Mouse (Mus musculus) lung, postnatal 0 days (tissue): ENCODE measurements around the gene Rassf8. TPM values are rescaled to one million over a fixed set of nuclear protein-coding genes. Genes with fewer than 3 reads are reported as not detected.

Experiments used
- ATAC-seq: fragments of 200-750 bp; cut with Nextera tagmentation; 2 replicates; pipeline ENCODE4 v1.8.0; 2017; ENCODE audit warnings: moderate library complexity
- DNase-seq: peaks from one replicate; pipeline ENCODE4 v3.0.0-alpha.2; 2016; ENCODE audit warnings: low spot score
- H3K27ac ChIP-seq: fragments of 300-500 bp; sonication (generic); 2 replicates; pipeline ENCODE4 v1.5.1; 2014; ENCODE audit warnings: antibody characterized with exemption, mild to moderate bottlenecking, low read length, mixed read lengths
- H3K27me3 ChIP-seq: fragments of 300-500 bp; sonication (generic); replicated peaks from 2 replicates; pipeline ENCODE4 v1.6.1; 2014; ENCODE audit warnings: low read length, mixed read lengths; ENCODE audit not compliant: insufficient read depth
- H3K36me3 ChIP-seq: fragments of 300-500 bp; sonication (generic); 2 replicates; pipeline ENCODE4 v1.6.1; 2014; ENCODE audit warnings: low read length, mixed read lengths; ENCODE audit not compliant: insufficient read depth
- H3K4me1 ChIP-seq: fragments of 300-500 bp; sonication (generic); 2 replicates; pipeline ENCODE4 v1.6.1; 2014; ENCODE audit warnings: antibody characterized with exemption, low read depth, low read length, mixed read lengths; ENCODE audit not compliant: insufficient read depth
- H3K4me2 ChIP-seq: fragments of 300-500 bp; sonication (generic); replicated peaks from 2 replicates; pipeline ENCODE4 v1.6.1; 2014; ENCODE audit warnings: low read depth, mild to moderate bottlenecking, low read length, moderate library complexity, mixed read lengths
- H3K4me3 ChIP-seq: fragments of 300-500 bp; sonication (generic); 2 replicates; pipeline ENCODE4 v1.5.1; 2014; ENCODE audit warnings: low read depth, low read length
- H3K9ac ChIP-seq: fragments of 300-500 bp; sonication (generic); replicated peaks from 2 replicates; pipeline ENCODE4 v1.6.1; 2014; ENCODE audit warnings: low read depth, mild to moderate bottlenecking
- H3K9me3 ChIP-seq: fragments of 300-500 bp; sonication (generic); 2 replicates; pipeline ENCODE4 v1.6.1; 2016; ENCODE audit warnings: low read length, mixed read lengths
- CTCF ChIP-seq: IDR thresholded peaks from 2 replicates; pipeline ENCODE4 v1.5.1; 2016; ENCODE audit warnings: antibody characterized with exemption, mild to moderate bottlenecking
- EP300 ChIP-seq: IDR thresholded peaks from 2 replicates; pipeline ENCODE4 v1.6.1; 2016; ENCODE audit warnings: antibody characterized with exemption, mild to moderate bottlenecking, control low read depth
- WGBS: fragments of 180-500 bp; shearing (Covaris S2); extraction: QIAGEN DNeasy Blood & Tissue Kit; methylation state at CpG from one replicate; pipeline ENCODE4 v1.1.7; 2014; 5-methylcytosine and 5-hydroxymethylcytosine counted together
- polyA plus RNA-seq: library from polyadenylated mRNA; unstranded; fragments of >200 nt; fragmentation: Nextera tagmentation; extraction: Ambion mirVana; gene quantifications from 2 replicates; pipeline ENCODE4 v1.2.1, GENCODE M21; 2015

Rassf8 gene
- 15.1 and 18.4 TPM in 2 replicates for polyA plus RNA-seq

- no peak for TF ChIP-seq EP300
- peak; percentile 24 for TF ChIP-seq CTCF
- WGBS: under 1% methylated on average over 41 of the region's 71 CpGs
Observed at GRCm38 (mm10) chr6:145746132-145746849, at the start of gene Rassf8. Gene Rassf8 (plus strand): TSS chr6:145746748.

GRCm38 (mm10) chr6:145701021-145701540 is 45.5 kb upstream of the Rassf8 start:
- WGBS: 61% methylated on average over 8 of the region's 8 CpGs
- Histone ChIP-seq H3K36me3 (no peaks in the 10 kb centered on the region), H3K4me2 (no peak overlapping the region), H3K9me3 (no peaks in the 10 kb centered on the region), H3K27me3 (no peaks in the 10 kb centered on the region), H3K4me1 (no peaks in the 10 kb centered on the region), H3K9ac (no peak overlapping the region), H3K27ac (no peak overlapping the region), H3K4me3 (no peak overlapping the region)
- ATAC-seq: peak; percentile 19; the same call in 1 of the 2 replicates
- DNase-seq: peak; percentile 32
- no peak for TF ChIP-seq CTCF
- no peak for TF ChIP-seq EP300

More at GRCm38 (mm10) chr6:145746132-145746849, at the start of gene Rassf8:
- no peaks in the 10 kb centered on the region for H3K27me3 ChIP-seq
- ATAC-seq (peak; percentile 96), DNase-seq (peak; percentile 96)
- H3K9me3 ChIP-seq: no peaks in the 10 kb centered on the region
- H3K4me2 ChIP-seq: peak within 1 kb of the TSS; percentile 63
- no peaks in the 10 kb centered on the region for H3K36me3 ChIP-seq
- H3K4me1 ChIP-seq: peaks cover 6% of the 10 kb centered on the region; the same call in 1 of the 2 replicates
- peak within 1 kb of the TSS; percentile 97 for H3K27ac ChIP-seq
- H3K4me3 ChIP-seq: peak within 1 kb of the TSS; percentile 92
- H3K9ac ChIP-seq: peak within 1 kb of the TSS; percentile 94

- no peak overlapping the region for H3K9ac ChIP-seq
- H3K27me3 ChIP-seq: no peaks in the 10 kb centered on the region
- peak; percentile 52 for ATAC-seq
- DNase-seq: no peak
- no peak overlapping the region for H3K4me2 ChIP-seq
- WGBS: 66% methylated on average over 6 of the region's 6 CpGs
- H3K27ac ChIP-seq: no peak overlapping the region
- no peak overlapping the region for H3K4me3 ChIP-seq
- H3K9me3 ChIP-seq: no peaks in the 10 kb centered on the region
- no peaks in the 10 kb centered on the region for H3K4me1 ChIP-seq
- no peaks in the 10 kb centered on the region for H3K36me3 ChIP-seq
- TF ChIP-seq CTCF (no peak), EP300 (no peak)
Observed at GRCm38 (mm10) chr6:145703667-145704066, 42.9 kb upstream of the Rassf8 start.

- H3K27ac ChIP-seq: no peak overlapping the region
- no peak for ATAC-seq
- H3K9ac ChIP-seq: no peak overlapping the region
- DNase-seq: no peak
- 82% methylated on average over 18 of the region's 18 CpGs for WGBS
- no peaks in the 10 kb centered on the region for H3K27me3 ChIP-seq
- no peaks in the 10 kb centered on the region for H3K36me3 ChIP-seq
- H3K4me1 ChIP-seq: no peaks in the 10 kb centered on the region
- H3K4me3 ChIP-seq: no peak overlapping the region
- no peak overlapping the region for H3K4me2 ChIP-seq
- H3K9me3 ChIP-seq: no peaks in the 10 kb centered on the region
- TF ChIP-seq CTCF (no peak), EP300 (no peak)
Observed at GRCm38 (mm10) chr6:145709956-145710720, 36.4 kb upstream of the Rassf8 start.

GRCm38 (mm10) chr6:145710797-145711196 is 35.8 kb upstream of the Rassf8 start:
- no peak for DNase-seq
- Histone ChIP-seq H3K27ac (no peak overlapping the region), H3K4me3 (no peak overlapping the region), H3K27me3 (no peaks in the 10 kb centered on the region), H3K4me2 (no peak overlapping the region), H3K9ac (no peak overlapping the region), H3K36me3 (no peaks in the 10 kb centered on the region), H3K9me3 (no peaks in the 10 kb centered on the region), H3K4me1 (no peaks in the 10 kb centered on the region)
- 83% methylated on average over 3 of the region's 3 CpGs for WGBS
- TF ChIP-seq EP300 (no peak), CTCF (no peak; the same call in 1 of the 2 replicates)
- no peak for ATAC-seq

- H3K9ac ChIP-seq: no peak overlapping the region
- WGBS: 62% methylated on average over 5 of the region's 5 CpGs
- H3K4me2 ChIP-seq: no peak overlapping the region
- no peaks in the 10 kb centered on the region for H3K27me3 ChIP-seq
- no peaks in the 10 kb centered on the region for H3K4me1 ChIP-seq
- DNase-seq (no peak), ATAC-seq (no peak)
- H3K9me3 ChIP-seq: no peaks in the 10 kb centered on the region
- H3K4me3 ChIP-seq: no peak overlapping the region
- no peak overlapping the region for H3K27ac ChIP-seq
- no peak for TF ChIP-seq CTCF
- no peak for TF ChIP-seq EP300
- H3K36me3 ChIP-seq: no peaks in the 10 kb centered on the region
Observed at GRCm38 (mm10) chr6:145711320-145711719, 35.2 kb upstream of the Rassf8 start.
